Mouse (Mus musculus) ES-Bruce4 (cell line): ENCODE results near the gene Spg11. TPM values are rescaled to one million over a fixed set of nuclear protein-coding genes. Genes with fewer than 3 reads are reported as not detected.

Source experiments
- H3K27ac ChIP-seq: 2 replicates; pipeline ENCODE4 v1.5.1; 2012; ENCODE audit warnings: low read length, inconsistent platforms; ENCODE audit not compliant: insufficient read depth
- H3K27me3 ChIP-seq: 2 replicates; pipeline ENCODE4 v1.6.1; 2012; ENCODE audit warnings: mild to moderate bottlenecking, low read length, inconsistent platforms; ENCODE audit not compliant: control insufficient read depth, poor library complexity, insufficient read depth, severe bottlenecking
- H3K36me3 ChIP-seq: 2 replicates; pipeline ENCODE4 v1.6.1; 2012; ENCODE audit warnings: inconsistent platforms, mild to moderate bottlenecking, low read length, moderate library complexity; ENCODE audit not compliant: control insufficient read depth, poor library complexity, insufficient read depth, severe bottlenecking
- H3K4me1 ChIP-seq: one replicate; pipeline ENCODE4 v1.8.1; 2011; ENCODE audit warnings: low read length; ENCODE audit not compliant: control insufficient read depth, insufficient read depth
- H3K4me3 ChIP-seq: 2 replicates; pipeline ENCODE4 v1.5.1; 2011; ENCODE audit warnings: low read depth, mild to moderate bottlenecking, low read length
- H3K9ac ChIP-seq: 2 replicates; pipeline ENCODE4 v1.6.1; 2012; ENCODE audit warnings: low read depth, mild to moderate bottlenecking, inconsistent platforms; ENCODE audit not compliant: poor library complexity, severe bottlenecking
- H3K9me3 ChIP-seq: replicated peaks from 2 replicates; pipeline ENCODE4 v1.6.1; 2012; ENCODE audit warnings: mild to moderate bottlenecking, low read length, inconsistent platforms; ENCODE audit not compliant: control insufficient read depth, poor library complexity, insufficient read depth, severe bottlenecking
- CTCF ChIP-seq: IDR thresholded peaks from one replicate; pipeline ENCODE4 v1.8.1; 2011; ENCODE audit warnings: low read depth, low read length
- EP300 ChIP-seq: IDR thresholded peaks from 2 replicates; pipeline ENCODE4 v1.6.1; 2011; ENCODE audit warnings: low read depth, low read length; ENCODE audit not compliant: insufficient read depth
- POLR2A ChIP-seq: IDR thresholded peaks from one replicate; pipeline ENCODE4 v1.8.1; 2011; ENCODE audit warnings: low read length; ENCODE audit not compliant: insufficient read depth
- polyA plus RNA-seq: library from polyadenylated mRNA; stranded (reverse); fragments of >200 nt; gene quantifications from 2 replicates; pipeline ENCODE4 v1.2.4, GENCODE M21; 2011; ENCODE audit warnings: low read depth; ENCODE audit not compliant: missing spikeins, insufficient read depth, insufficient read length

The Spg11 gene
- 31.5 and 33.3 TPM in 2 replicates for polyA plus RNA-seq

DNA sequence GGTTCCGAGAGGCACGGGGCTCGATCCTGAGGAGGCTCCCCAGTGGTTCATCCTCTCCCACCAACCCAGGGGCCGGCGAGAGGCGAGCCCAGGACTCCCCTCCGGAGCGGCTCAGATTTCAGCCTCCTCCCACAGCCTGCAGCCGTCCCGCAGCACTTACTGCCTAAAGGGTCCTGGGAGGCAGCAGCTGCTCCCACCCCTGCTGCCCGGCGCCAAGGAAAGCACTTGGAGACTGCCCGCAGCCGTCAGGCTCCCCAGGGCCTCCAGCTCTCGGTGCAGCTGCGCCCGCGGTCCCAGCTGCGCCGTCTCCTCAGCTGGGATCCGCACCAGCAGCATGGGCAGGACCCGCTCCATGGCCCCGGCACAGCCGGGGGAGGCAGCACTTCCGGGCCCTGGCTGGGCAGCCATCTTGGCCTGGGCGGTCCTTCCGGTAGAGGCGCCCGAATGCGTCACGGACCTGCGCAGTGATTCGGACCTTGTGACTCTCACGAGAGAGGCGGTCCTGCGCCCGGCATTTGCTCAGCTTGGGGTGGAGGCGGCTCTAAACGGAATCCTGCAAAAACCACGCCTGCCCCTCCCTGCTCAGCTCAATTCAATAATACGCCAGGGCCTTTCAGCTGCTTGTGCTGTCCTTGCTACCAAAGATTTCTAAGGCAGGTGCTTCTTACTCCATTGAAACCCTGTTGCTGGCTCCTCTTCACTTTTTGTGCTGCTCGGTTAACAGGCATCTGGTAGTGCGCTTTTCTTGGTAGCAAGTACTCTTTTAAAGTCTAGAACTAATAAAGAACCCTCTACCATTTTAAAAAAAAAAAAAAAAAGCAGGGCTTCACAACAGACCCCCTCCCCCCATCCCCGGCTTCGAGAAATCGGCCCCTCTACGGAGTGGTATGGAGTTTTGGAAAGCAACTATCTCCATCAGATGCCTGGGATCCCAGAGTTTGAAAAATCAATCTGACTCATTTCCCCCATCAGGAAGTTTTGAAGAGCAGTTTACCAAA, at the start of gene Spg11:
TSS of gene Spg11 (minus strand) at position 426 of the 998 bp plus-strand sequence.
- peak within 1 kb of the TSS; percentile 93 for H3K27ac ChIP-seq
- peak; percentile 90 for TF ChIP-seq POLR2A
- TF ChIP-seq EP300 = peak; percentile 90
- no peak for TF ChIP-seq CTCF
- no peaks in the 10 kb centered on the region for H3K27me3 ChIP-seq
- peak within 1 kb of the TSS; percentile 93 for H3K4me3 ChIP-seq
- peaks cover 8% of the 10 kb centered on the region; the same call in 1 of the 2 replicates for H3K36me3 ChIP-seq
- peak within 1 kb of the TSS; percentile 92 for H3K9ac ChIP-seq
- no peaks in the 10 kb centered on the region for H3K9me3 ChIP-seq
- peaks cover 2% of the 10 kb centered on the region for H3K4me1 ChIP-seq

DNA sequence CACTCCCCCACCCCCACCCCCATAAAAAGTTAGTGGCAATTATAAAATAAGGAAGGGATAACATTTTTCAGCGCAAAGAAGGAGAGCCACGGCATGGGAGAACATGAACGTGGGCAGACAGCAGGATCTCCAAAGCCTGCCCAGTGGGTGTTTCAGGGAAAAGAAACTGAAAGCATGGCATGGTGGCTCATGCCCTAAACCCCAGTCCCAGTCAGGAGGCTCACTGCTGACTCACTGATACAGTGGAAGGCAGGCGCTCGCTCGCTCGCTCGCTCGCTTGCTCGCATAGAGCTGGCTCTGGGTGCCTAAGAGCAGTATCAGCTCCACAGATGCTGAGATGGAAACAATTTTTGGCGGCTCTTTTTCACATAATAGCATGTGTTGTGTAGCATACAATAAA, 46.1 kb upstream of the Spg11 start:
- peaks cover 4% of the 10 kb centered on the region for H3K4me1 ChIP-seq

DNA sequence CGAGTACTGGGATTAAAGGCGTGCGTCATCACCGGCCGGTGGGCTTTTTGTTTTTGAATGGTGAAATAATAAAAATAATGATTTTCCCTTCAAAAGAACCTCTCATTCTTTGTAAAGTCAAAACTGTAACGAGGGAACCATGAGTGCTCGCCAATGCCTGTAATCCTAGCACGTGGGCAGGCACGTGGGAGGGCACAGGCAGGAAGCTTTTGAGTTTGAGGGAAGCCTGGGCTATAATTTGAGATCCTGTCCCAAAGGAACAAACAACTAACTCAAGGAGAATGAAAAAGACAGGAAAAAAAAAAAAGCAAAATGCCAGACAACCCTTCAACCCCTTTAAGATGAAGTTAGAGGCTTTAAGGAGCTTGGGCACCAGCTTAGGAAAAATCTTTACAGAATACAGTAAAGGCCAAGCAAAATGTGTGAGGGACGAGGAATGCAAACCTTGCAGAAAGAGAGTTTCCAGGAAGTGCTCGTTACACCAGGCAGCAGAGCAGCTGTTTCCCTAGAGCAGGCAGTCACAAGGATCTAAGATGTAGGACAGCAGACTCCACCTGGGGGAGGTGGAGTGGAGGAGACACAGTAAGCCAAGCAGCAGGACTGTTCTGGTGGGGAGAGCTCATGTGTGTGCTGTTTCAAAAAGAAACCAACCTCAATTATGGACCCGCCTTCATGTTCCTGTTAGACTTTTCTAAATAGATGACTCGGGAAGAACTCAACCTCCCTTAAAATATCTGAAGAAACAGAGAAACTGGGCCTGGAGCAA, 45.4 kb upstream of the Spg11 start:
- H3K36me3 ChIP-seq = no peaks in the 10 kb centered on the region
- no peaks in the 10 kb centered on the region for H3K27me3 ChIP-seq
- H3K9me3 ChIP-seq = no peaks in the 10 kb centered on the region
- no peak overlapping the region for H3K27ac ChIP-seq
- TF ChIP-seq CTCF = no peak
- no peak for TF ChIP-seq POLR2A
- TF ChIP-seq EP300 = no peak
- H3K9ac ChIP-seq = no peak overlapping the region
- H3K4me1 ChIP-seq = peaks cover 4% of the 10 kb centered on the region
- H3K4me3 ChIP-seq = no peak overlapping the region

More for the DNA sequence above, 46.1 kb upstream of the Spg11 start:
- Histone ChIP-seq H3K27me3 (no peaks in the 10 kb centered on the region), H3K36me3 (no peaks in the 10 kb centered on the region), H3K27ac (no peak overlapping the region), H3K9me3 (no peaks in the 10 kb centered on the region), H3K9ac (no peak overlapping the region), H3K4me3 (no peak overlapping the region)
- no peak for TF ChIP-seq CTCF
- TF ChIP-seq POLR2A = no peak
- no peak for TF ChIP-seq EP300

- no peaks in the 10 kb centered on the region for H3K36me3 ChIP-seq
- no peak for TF ChIP-seq EP300
- no peak for TF ChIP-seq POLR2A
- TF ChIP-seq CTCF = no peak
- peaks cover 4% of the 10 kb centered on the region for H3K4me1 ChIP-seq
- H3K9ac ChIP-seq = no peak overlapping the region
- no peaks in the 10 kb centered on the region for H3K27me3 ChIP-seq
- H3K27ac ChIP-seq = no peak overlapping the region
- no peak overlapping the region for H3K4me3 ChIP-seq
- no peaks in the 10 kb centered on the region for H3K9me3 ChIP-seq
Observed at GRCm38 (mm10) chr2:122162529-122162928, 44.3 kb upstream of the Spg11 start.

GRCm38 (mm10) chr2:122161542-122161941, 43.4 kb upstream of the Spg11 start:
- H3K4me1 ChIP-seq = peaks cover 4% of the 10 kb centered on the region
- no peaks in the 10 kb centered on the region for H3K9me3 ChIP-seq
- no peak overlapping the region for H3K27ac ChIP-seq
- TF ChIP-seq POLR2A (no peak), EP300 (no peak), CTCF (no peak)
- no peak overlapping the region for H3K9ac ChIP-seq
- no peak overlapping the region for H3K4me3 ChIP-seq
- H3K27me3 ChIP-seq = no peaks in the 10 kb centered on the region
- H3K36me3 ChIP-seq = no peaks in the 10 kb centered on the region
